Mouse (Mus musculus): ENCODE measurements around the gene Prss35. TPM values are rescaled to one million over a fixed set of nuclear protein-coding genes. Genes with fewer than 3 reads are reported as not detected.

The Prss35 gene
- polyA plus RNA-seq, 2 experiments, result 0.43 to 0.48 TPM

DNA sequence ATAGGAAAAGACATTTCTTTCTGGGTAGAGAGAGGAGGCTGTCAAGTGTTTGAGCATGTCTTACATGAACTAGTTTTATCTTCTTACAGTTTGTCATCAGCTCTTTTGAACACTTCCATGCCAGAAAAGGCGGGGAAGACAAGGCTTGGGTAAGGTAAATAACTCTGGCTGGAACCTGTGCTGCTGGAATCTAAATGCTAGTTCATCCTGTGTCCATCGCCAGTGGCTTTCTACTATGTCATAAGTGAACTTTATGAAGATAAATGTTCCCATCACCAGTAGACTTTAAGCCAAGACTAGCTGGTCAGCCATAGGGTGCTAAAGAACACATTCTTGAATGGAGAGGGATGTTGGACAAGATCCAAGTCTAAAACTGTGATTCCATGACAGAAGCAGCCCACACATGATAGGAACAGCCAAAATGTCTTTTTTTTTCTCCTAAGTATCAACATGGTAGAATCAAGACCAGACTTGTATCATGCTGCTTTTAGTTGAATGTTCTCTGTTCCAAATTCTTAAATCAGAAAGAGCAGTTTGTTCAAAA is 33.3 kb upstream of the Prss35 start:
- no peak for ATAC-seq (ENCODE audit: insufficient read depth)
- WGBS (ENCODE audit: insufficient replicate concordance), result 54% methylated on average over 2 of the region's 2 CpGs
- H3K27ac ChIP-seq, result no peak overlapping the region

GRCm38 (mm10) chr9:86712648-86713047 is 30.8 kb upstream of the Prss35 start:
- no peak overlapping the region for H3K9ac ChIP-seq (replicated peaks)
- DNase-seq (ENCODE audit: low read depth in 3 of 3, low spot score in 3 of 3) (no peak), ATAC-seq (ENCODE audit: insufficient read depth) (no peak)
- TF ChIP-seq CTCF (IDR thresholded peaks at IDR 0.05; ENCODE audit: low read depth), result no peak
- no peak for TF ChIP-seq EP300 (IDR thresholded peaks at IDR 0.05; ENCODE audit: low read depth)
- no peaks in the 10 kb centered on the region for H3K4me1 ChIP-seq (replicated peaks; ENCODE audit: control insufficient read depth in 2 of 2, insufficient read depth in 2 of 2, low read length in 1 of 2)
- no peak overlapping the region for H3K4me3 ChIP-seq (ENCODE audit: insufficient read depth in 1 of 2, low read depth in 2 of 2, low read length in 2 of 2)
- no peak overlapping the region for H3K27ac ChIP-seq
- no peaks in the 10 kb centered on the region for H3K36me3 ChIP-seq (replicated peaks; ENCODE audit: control insufficient read depth, insufficient read depth, low read depth)
- no peaks in the 10 kb centered on the region for H3K27me3 ChIP-seq (ENCODE audit: control insufficient read depth, insufficient read depth, low read length)
- 44% methylated on average over 2 of the region's 2 CpGs for WGBS (ENCODE audit: insufficient replicate concordance)
- H3K9me3 ChIP-seq (ENCODE audit: control insufficient read depth, low read length), result no peaks in the 10 kb centered on the region
- H3K4me2 ChIP-seq (ENCODE audit: low read depth), result no peak overlapping the region

More for the DNA sequence above, 33.3 kb upstream of the Prss35 start:
- Histone ChIP-seq H3K4me1 (replicated peaks; ENCODE audit: control insufficient read depth in 2 of 2, insufficient read depth in 2 of 2, low read length in 1 of 2) (no peaks in the 10 kb centered on the region), H3K27me3 (ENCODE audit: control insufficient read depth, insufficient read depth, low read length) (no peaks in the 10 kb centered on the region), H3K9me3 (ENCODE audit: control insufficient read depth, low read length) (no peaks in the 10 kb centered on the region), H3K4me2 (ENCODE audit: low read depth) (no peak overlapping the region), H3K9ac (replicated peaks) (no peak overlapping the region), H3K4me3 (ENCODE audit: insufficient read depth in 1 of 2, low read depth in 2 of 2, low read length in 2 of 2) (no peak overlapping the region), H3K36me3 (replicated peaks; ENCODE audit: control insufficient read depth, insufficient read depth, low read depth) (no peaks in the 10 kb centered on the region)
- no peak for DNase-seq (ENCODE audit: low read depth in 3 of 3, low spot score in 3 of 3)
- TF ChIP-seq CTCF (IDR thresholded peaks at IDR 0.05; ENCODE audit: low read depth) (no peak), EP300 (IDR thresholded peaks at IDR 0.05; ENCODE audit: low read depth) (no peak)

- Histone ChIP-seq H3K4me3 (ENCODE audit: insufficient read depth in 1 of 2, low read depth in 2 of 2, low read length in 2 of 2) (no peak overlapping the region), H3K27me3 (ENCODE audit: control insufficient read depth, insufficient read depth, low read length) (no peaks in the 10 kb centered on the region), H3K36me3 (replicated peaks; ENCODE audit: control insufficient read depth, insufficient read depth, low read depth) (no peaks in the 10 kb centered on the region), H3K4me2 (ENCODE audit: low read depth) (no peak overlapping the region), H3K27ac (no peak overlapping the region), H3K9me3 (ENCODE audit: control insufficient read depth, low read length) (no peaks in the 10 kb centered on the region), H3K4me1 (replicated peaks; ENCODE audit: control insufficient read depth in 2 of 2, insufficient read depth in 2 of 2, low read length in 1 of 2) (no peaks in the 10 kb centered on the region), H3K9ac (replicated peaks) (no peak overlapping the region)
- DNase-seq (ENCODE audit: low read depth in 3 of 3, low spot score in 3 of 3), result no peak
- TF ChIP-seq EP300 (IDR thresholded peaks at IDR 0.05; ENCODE audit: low read depth) (no peak), CTCF (IDR thresholded peaks at IDR 0.05; ENCODE audit: low read depth) (no peak)
- 77% methylated on average over 3 of the region's 3 CpGs for WGBS (ENCODE audit: insufficient replicate concordance)
- no peak for ATAC-seq (ENCODE audit: insufficient read depth)
Observed at GRCm38 (mm10) chr9:86714089-86714488, 29.4 kb upstream of the Prss35 start.

DNA sequence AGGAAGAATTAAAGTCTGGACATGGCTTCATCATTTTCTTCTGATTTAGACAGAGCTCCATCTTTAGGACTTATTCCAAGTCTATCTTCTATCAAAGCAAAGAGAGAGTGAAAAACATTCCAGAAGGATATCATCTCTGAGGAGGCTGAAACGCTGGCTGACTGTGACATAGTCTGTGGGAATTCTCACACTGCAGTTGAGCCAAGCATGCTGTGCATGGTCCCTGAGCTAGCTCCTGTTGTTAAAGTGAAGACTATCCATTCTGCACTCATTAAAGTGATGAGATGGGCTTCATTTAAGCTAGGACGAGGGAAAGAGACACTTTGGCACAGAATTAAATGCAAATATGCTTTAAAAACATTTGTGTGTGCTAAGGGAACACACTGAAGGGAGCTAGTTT is 26.9 kb upstream of the Prss35 start:
- no peak for DNase-seq (ENCODE audit: low read depth in 3 of 3, low spot score in 3 of 3)
- 28% methylated on average over 2 of the region's 2 CpGs for WGBS (ENCODE audit: insufficient replicate concordance)
- Histone ChIP-seq H3K27me3 (ENCODE audit: control insufficient read depth, insufficient read depth, low read length) (no peaks in the 10 kb centered on the region), H3K27ac (no peak overlapping the region), H3K4me3 (ENCODE audit: insufficient read depth in 1 of 2, low read depth in 2 of 2, low read length in 2 of 2) (no peak overlapping the region), H3K9me3 (ENCODE audit: control insufficient read depth, low read length) (no peaks in the 10 kb centered on the region), H3K4me2 (ENCODE audit: low read depth) (no peak overlapping the region), H3K4me1 (replicated peaks; ENCODE audit: control insufficient read depth in 2 of 2, insufficient read depth in 2 of 2, low read length in 1 of 2) (no peaks in the 10 kb centered on the region), H3K9ac (replicated peaks) (no peak overlapping the region), H3K36me3 (replicated peaks; ENCODE audit: control insufficient read depth, insufficient read depth, low read depth) (no peaks in the 10 kb centered on the region)
- TF ChIP-seq EP300 (IDR thresholded peaks at IDR 0.05; ENCODE audit: low read depth) (no peak), CTCF (IDR thresholded peaks at IDR 0.05; ENCODE audit: low read depth) (no peak)
- ATAC-seq (ENCODE audit: insufficient read depth), result no peak

- ATAC-seq (ENCODE audit: insufficient read depth) (no peak), DNase-seq (ENCODE audit: low read depth in 3 of 3, low spot score in 3 of 3) (no peak)
- Histone ChIP-seq H3K36me3 (replicated peaks; ENCODE audit: control insufficient read depth, insufficient read depth, low read depth) (no peaks in the 10 kb centered on the region), H3K27ac (no peak overlapping the region), H3K4me1 (replicated peaks; ENCODE audit: control insufficient read depth in 2 of 2, insufficient read depth in 2 of 2, low read length in 1 of 2) (no peaks in the 10 kb centered on the region), H3K9me3 (ENCODE audit: control insufficient read depth, low read length) (no peaks in the 10 kb centered on the region), H3K27me3 (ENCODE audit: control insufficient read depth, insufficient read depth, low read length) (no peaks in the 10 kb centered on the region), H3K4me3 (ENCODE audit: insufficient read depth in 1 of 2, low read depth in 2 of 2, low read length in 2 of 2) (no peak overlapping the region), H3K4me2 (ENCODE audit: low read depth) (no peak overlapping the region), H3K9ac (replicated peaks) (no peak overlapping the region)
- 60% methylated on average over 5 of the region's 5 CpGs for WGBS (ENCODE audit: insufficient replicate concordance)
- TF ChIP-seq CTCF (IDR thresholded peaks at IDR 0.05; ENCODE audit: low read depth), result no peak
- TF ChIP-seq EP300 (IDR thresholded peaks at IDR 0.05; ENCODE audit: low read depth), result no peak
Observed at GRCm38 (mm10) chr9:86717119-86717518, 26.3 kb upstream of the Prss35 start.

All from liver, embryonic 14.5 days (tissue).